Mouse (Mus musculus) megakaryocyte progenitor cell, adult 5-6 weeks (primary cell): ENCODE data around the gene Phf23. TPM values are rescaled to one million over a fixed set of nuclear protein-coding genes. Genes with fewer than 3 reads are reported as not detected.
"Not testable (repeated sequence)": the region's sequence is repeated elsewhere in the genome, so short reads cannot be mapped to it uniquely, and the experiment has no call there.

Source experiments
- ATAC-seq: replicated peaks from 2 replicates; pipeline ENCODE4 v1.8.0; 2016; ENCODE audit warnings: mild to moderate bottlenecking, moderate TSS enrichment, inconsistent platforms; ENCODE audit not compliant: poor library complexity
- total RNA-seq, 2 experiments: library from RNA; stranded (forward) in 1 of 2; stranded (reverse) in 1 of 2; fragments of 157-497, 149-512 nt in 1 of 2; fragments of 200-1000 nt in 1 of 2; gene quantifications; 2 replicates each; pipeline versions ENCODE4 v1.2.3 to v1.2.4; 2015 to 2017

Phf23 gene
- total RNA-seq, 2 experiments from 2014 or later: 31.7 to 37.9 TPM

DNA sequence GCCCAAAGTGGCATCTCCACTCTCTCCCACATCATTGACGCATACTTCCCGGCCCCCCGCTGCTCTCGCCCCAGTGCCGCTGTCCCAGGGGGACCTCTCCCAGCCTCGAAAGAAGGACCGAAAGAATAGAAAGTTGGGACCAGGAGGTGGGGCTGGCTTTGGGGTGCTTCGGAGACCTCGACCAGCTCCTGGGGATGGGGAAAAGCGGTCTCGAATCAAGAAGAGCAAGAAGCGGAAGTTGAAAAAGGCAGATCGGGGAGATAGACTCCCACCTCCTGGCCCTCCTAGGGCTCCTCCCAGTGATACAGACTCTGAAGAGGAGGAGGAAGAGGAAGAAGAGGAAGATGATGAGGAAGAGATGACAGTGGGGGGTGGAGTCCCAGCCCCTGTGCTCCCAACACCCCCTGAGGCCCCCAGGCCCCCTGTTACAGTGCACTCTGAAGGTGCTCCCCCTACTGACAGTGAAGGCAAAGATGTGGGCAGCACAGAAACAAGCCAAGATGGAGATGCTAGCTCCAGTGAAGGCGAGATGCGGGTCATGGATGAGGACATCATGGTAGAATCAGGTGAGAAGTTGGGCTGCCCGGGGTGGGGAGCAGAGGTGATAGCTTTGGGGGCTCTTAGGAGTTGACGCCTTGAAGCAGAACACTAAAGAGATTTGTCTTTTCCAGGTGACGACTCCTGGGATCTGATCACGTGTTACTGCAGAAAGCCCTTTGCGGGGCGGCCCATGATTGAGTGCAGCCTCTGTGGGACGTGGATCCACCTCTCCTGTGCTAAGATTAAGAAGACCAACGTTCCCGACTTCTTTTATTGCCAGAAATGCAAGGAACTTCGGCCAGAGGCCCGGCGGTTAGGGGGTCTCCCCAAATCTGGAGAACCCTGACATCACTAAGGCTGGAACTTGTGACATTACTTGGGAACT, 3.3 kb downstream of the Phf23 start:
- no peak for ATAC-seq

DNA sequence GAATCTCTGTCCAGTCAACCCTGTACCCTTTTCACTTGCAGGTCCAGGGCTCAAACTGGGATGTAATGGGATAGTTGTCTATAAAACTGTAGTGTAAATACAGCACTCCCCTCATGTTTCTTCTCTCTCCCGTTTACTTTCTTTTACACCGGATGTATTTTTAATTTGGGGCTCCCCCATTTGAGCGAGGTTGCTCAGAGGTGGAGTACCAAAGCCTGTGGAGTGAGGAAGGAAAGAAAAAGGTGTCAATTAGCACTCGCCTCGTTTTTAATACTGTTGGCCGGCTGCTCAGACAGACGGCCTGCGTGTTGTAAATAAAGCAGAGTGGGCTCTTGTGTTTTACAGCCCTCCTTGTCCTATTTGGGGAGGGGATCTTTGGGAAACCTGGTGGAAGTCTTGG, 4.1 kb downstream of the Phf23 start:
- no peak for ATAC-seq

DNA sequence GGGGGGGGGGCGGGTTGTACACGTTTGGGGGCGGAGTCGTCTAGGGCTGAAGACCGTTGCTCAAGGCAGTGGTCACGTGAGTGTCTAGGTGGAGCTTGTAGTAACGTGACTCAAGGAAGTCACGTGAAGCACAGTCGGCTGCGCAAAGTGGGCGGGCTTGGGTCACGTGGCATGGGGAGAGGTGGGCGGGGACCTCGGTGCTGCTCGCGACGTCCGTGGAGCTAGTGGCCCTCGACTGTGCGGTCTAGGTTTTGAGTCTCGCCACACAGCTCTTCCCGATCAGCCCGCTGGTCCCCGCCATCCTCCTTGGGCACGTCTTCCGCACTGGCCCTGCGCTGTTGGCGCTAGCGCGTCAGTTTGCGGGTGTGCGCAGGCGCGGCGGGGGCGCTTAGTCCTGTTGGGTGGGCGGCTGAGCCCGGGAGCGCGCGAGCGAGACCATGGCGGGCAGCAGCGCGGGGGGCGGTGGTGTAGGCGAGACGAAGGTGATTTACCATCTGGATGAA, 4.9 kb downstream of the Phf23 start, which contains the start of gene Dvl2:
Gene Dvl2 (plus strand): TSS at position 200 of the 503 bp plus-strand sequence.
- peak; percentile 44 for ATAC-seq

DNA sequence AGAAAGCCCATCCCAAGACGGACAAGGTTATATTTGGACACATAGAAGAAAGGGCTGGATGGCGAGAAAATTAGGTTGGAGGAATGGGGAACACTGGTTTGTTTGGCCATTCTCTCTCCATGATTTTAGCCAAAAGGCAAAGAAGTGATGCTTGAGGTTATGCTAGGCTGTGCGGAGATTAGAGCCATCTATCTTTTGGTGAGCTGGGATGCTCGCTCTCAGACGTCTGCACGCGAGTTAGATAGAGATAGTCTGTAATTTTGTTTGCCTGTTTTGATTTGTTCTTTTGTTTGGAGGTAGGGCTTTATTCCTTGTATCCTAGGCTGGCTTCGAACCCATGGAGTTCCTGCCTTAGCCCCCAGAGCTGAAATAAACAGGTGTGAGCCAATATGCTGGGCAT, 5.6 kb downstream of the Phf23 start:
- no peak for ATAC-seq

GRCm38 (mm10) chr11:70001865-70002264, 6.3 kb downstream of the Phf23 start:
- ATAC-seq: peak; percentile 59

- ATAC-seq: no peak
Observed at GRCm38 (mm10) chr11:70002471-70002870, 6.9 kb downstream of the Phf23 start.

- ATAC-seq: peak; percentile 56
Observed at GRCm38 (mm10) chr11:70005521-70005920, 9.9 kb downstream of the Phf23 start.

- no peak for ATAC-seq
Observed at GRCm38 (mm10) chr11:70010033-70010432, 14.5 kb downstream of the Phf23 start.

GRCm38 (mm10) chr11:70010548-70010947, 15.0 kb downstream of the Phf23 start:
- ATAC-seq: no peak

DNA sequence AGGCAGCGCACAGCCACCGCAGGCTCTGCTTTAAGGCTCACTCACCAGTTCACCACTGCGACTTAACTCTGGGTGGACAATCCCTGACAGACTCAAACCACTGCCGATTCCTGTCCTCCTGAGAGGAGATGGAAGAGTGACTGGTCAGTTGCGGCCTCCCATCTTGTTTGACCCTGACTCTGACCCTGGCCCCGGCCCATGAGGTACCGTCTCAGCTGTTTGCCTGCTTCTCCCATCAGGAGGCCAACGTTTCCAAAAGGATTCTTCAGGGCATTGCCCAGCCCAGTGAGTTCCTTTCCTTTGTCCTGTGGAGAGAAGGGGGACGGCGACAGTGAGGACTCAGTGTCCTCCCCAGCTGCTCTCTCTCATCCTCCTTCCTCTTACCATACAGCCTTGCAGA, 15.4 kb downstream of the Phf23 start:
- no peak for ATAC-seq

GRCm38 (mm10) chr11:70012931-70013330, 17.4 kb downstream of the Phf23 start:
- ATAC-seq: no peak

GRCm38 (mm10) chr11:70013408-70013807, 17.8 kb downstream of the Phf23 start:
- no peak for ATAC-seq

DNA sequence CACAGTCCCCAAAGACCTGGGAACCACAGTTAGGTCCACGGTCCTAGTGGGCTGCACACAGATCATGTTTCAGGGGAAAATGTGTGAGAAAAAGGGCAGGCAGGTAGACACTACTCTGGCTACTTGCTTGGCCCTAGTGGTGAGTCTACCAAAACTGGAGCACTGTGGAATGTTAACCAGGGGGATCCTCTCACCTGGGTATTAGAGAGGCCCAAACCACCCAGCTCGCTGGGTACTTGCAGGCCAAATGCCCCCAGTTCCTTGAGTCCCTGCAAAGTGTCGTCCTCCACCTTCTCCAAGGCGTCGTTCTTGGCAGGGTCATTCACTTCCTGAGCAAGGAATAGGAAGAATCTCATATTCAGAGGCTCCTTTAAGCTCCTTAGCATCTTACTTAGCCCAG, 18.5 kb downstream of the Phf23 start:
- ATAC-seq: no peak

GRCm38 (mm10) chr11:70014880-70015558, 19.4 kb downstream of the Phf23 start, which contains the start of gene Acadvl:
TSS of gene Acadvl (minus strand) at chr11:70015411.
- ATAC-seq: peak; percentile 93

GRCm38 (mm10) chr11:70015677-70016076, 20.1 kb downstream of the Phf23 start:
- no peak for ATAC-seq

DNA sequence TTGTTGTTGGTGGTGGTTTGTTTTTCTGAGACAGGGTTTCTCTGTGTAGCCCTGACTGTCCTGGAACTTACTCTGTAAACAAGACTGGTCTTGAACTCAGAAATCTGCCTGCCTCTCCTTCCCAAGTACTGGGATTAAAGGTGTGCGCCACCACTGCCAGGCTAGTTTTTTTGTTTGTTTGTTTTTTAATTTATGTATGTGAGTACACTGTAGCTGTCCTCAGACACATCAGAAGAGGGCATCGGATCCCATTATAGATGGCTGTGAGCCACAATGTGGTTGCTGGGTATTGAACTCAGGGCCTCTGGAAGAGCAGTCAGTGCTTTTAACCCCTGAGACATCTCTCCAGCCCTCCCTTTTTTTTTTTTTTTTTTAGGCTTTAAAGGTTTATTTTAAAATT, 20.6 kb downstream of the Phf23 start:
- ATAC-seq: not testable (repeated sequence)

- ATAC-seq: no peak
Observed at GRCm38 (mm10) chr11:70016669-70017068, 21.1 kb downstream of the Phf23 start, which contains the start of gene Dlg4. TSS of gene Dlg4 (plus strand) at chr11:70016942.

DNA sequence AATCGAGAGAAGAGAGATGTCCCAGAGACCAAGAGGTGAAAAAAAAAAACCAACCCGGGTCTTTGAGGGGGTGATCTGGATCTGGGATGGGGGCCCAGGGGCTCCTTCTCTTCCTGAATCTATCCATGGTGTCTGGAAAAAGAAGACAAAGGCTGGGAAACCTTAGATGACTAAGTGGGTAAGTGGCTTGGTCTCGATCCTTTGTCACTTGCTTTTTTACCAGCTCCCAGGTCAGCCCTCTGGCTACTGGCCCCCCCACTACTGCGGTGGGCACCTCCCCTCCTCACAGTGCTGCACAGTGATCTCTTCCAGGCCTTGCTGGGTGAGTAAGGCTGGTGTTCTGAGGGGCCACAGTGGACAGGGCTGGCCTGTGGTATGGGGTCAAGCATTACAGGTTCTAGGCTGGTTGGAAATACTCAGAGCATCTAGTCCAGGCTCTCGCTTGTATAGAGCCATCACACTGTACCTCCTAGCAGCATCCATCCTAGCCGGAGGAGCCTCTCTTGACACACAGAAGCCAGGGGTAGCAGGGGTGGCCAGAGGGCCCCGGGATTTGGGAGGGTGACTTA, 21.7 kb downstream of the Phf23 start:
- no peak for ATAC-seq

GRCm38 (mm10) chr11:70018131-70018990, 22.8 kb downstream of the Phf23 start:
- ATAC-seq: no peak

DNA sequence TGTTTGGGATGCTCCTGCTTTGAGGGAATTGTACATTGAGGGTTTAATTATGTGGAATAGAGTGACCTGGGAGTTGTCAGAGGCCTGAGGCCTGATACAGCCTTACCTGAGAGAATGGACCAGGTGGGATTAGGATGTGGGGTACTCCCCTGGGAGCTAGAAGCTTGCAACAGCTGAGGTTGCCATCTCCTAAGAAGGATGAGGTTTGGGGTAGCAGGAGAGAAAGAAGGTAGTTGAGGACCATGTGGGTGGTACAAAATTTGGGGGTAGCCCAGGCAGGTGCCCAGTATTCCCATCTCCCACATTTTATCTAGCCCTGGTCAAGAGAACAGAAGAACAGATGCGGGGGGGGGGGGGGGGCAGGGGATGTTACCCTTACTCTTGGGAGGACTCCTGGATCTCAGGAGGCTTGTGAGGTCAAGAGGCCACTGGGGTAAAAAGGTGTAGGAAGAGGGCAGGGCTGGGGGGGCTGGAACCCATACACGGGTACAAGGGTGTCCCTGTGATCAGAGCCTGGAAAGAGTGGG, 24.0 kb downstream of the Phf23 start:
- ATAC-seq: no peak
